Mouse (Mus musculus) CH12.LX (cell line): ENCODE measurements around the gene 1110032A03Rik. TPM values are rescaled to one million over a fixed set of nuclear protein-coding genes. Genes with fewer than 3 reads are reported as not detected.
A peak's percentile ranks its signal among the peaks of the same experiment; 100 is the strongest.

Source experiments
- DNase-seq: peaks from one replicate; pipeline ENCODE4 v3.0.0-alpha.2; 2013; ENCODE audit errors: extremely low read depth
- H3K27ac ChIP-seq: 2 replicates; pipeline ENCODE4 v1.5.1; 2012; ENCODE audit warnings: low read depth, mild to moderate bottlenecking, control low read depth, moderate library complexity; ENCODE audit not compliant: insufficient read depth
- H3K27me3 ChIP-seq: replicated peaks from 2 replicates; pipeline ENCODE3; 2012; ENCODE audit warnings: inconsistent platforms
- H3K36me3 ChIP-seq, 2 experiments: replicated peaks in 1 of 2; 2 replicates each; pipeline versions ENCODE3 to v1.6.1; 2012; ENCODE audit warnings: inconsistent platforms in 1 of 2, low read length in 1 of 2, mild to moderate bottlenecking in 1 of 2, mixed read lengths in 1 of 2, moderate library complexity in 1 of 2; ENCODE audit not compliant: control insufficient read depth in 1 of 2, insufficient read depth in 1 of 2
- H3K4me1 ChIP-seq, 2 experiments: 2 replicates each; pipeline ENCODE4 v1.6.1; 2012; ENCODE audit warnings: inconsistent platforms in 1 of 2, moderate library complexity in 1 of 2; ENCODE audit not compliant: insufficient read depth in 2 of 2, control insufficient read depth in 1 of 2
- H3K4me2 ChIP-seq: 2 replicates; pipeline ENCODE4 v1.6.1; 2012; ENCODE audit warnings: low read depth, mild to moderate bottlenecking, control low read depth; ENCODE audit not compliant: poor library complexity, insufficient read depth, severe bottlenecking
- H3K4me3 ChIP-seq, 3 experiments: fragments of 150-350 bp in 1 of 3; sonication (generic) in 1 of 3; replicated peaks in 1 of 3; 2 replicates each; pipeline versions ENCODE3 to v1.5.1; 2011 to 2012; ENCODE audit warnings: low read depth in 2 of 3, low read length in 2 of 3, mild to moderate bottlenecking in 2 of 3, moderate library complexity in 2 of 3, control low read depth in 1 of 3, improper control_type of control experiment in 1 of 3, inconsistent platforms in 1 of 3, mixed read lengths in 1 of 3; ENCODE audit not compliant: poor library complexity in 1 of 3
- H3K79me2 ChIP-seq: replicated peaks from 2 replicates; pipeline ENCODE4 v1.6.1; 2012; ENCODE audit warnings: mild to moderate bottlenecking, moderate library complexity; ENCODE audit not compliant: control insufficient read depth, poor library complexity, insufficient read depth, severe bottlenecking; ENCODE audit errors: extremely low read depth
- H3K9ac ChIP-seq: 2 replicates; pipeline ENCODE4 v1.6.1; 2012; ENCODE audit warnings: low read depth, mild to moderate bottlenecking, control low read depth, moderate library complexity; ENCODE audit not compliant: insufficient read depth
- H3K9me3 ChIP-seq: replicated peaks from 2 replicates; pipeline ENCODE3; 2012; ENCODE audit warnings: low read length, inconsistent platforms, mixed read lengths
- BHLHE40 ChIP-seq: IDR thresholded peaks from 2 replicates; pipeline ENCODE4 v1.6.1; 2011; ENCODE audit warnings: mild to moderate bottlenecking, low read depth, low read length, improper control_type of control experiment
- CHD1 ChIP-seq: IDR thresholded peaks from 2 replicates; pipeline ENCODE4 v1.6.1; 2012; ENCODE audit warnings: low read depth, low read length, improper control_type of control experiment, inconsistent platforms
- ELF1 ChIP-seq: IDR thresholded peaks from 2 replicates; pipeline ENCODE4 v1.6.1; 2014; ENCODE audit warnings: low read depth, mild to moderate bottlenecking, inconsistent platforms, low read length, improper control_type of control experiment
- GABPA ChIP-seq: IDR thresholded peaks from 2 replicates; pipeline ENCODE4 v1.6.1; 2012; ENCODE audit warnings: low read depth, low read length, improper control_type of control experiment, inconsistent platforms; ENCODE audit not compliant: insufficient replicate concordance
- HCFC1 ChIP-seq: IDR thresholded peaks from 2 replicates; pipeline ENCODE4 v1.6.1; 2012; ENCODE audit warnings: low read depth, mild to moderate bottlenecking, inconsistent platforms, low read length, improper control_type of control experiment
- IRF4 ChIP-seq: IDR thresholded peaks from 2 replicates; pipeline ENCODE4 v1.6.1; 2014; ENCODE audit warnings: low read depth, mild to moderate bottlenecking, inconsistent platforms, low read length, improper control_type of control experiment
- JUND ChIP-seq: conservative IDR thresholded peaks from 2 replicates; pipeline ENCODE4 v1.6.1; 2011; ENCODE audit warnings: low read depth, low read length, improper control_type of control experiment
- KAT2A ChIP-seq: IDR thresholded peaks from 2 replicates; pipeline ENCODE4 v1.6.1; 2012; ENCODE audit warnings: low read length, improper control_type of control experiment, inconsistent platforms; ENCODE audit not compliant: insufficient replicate concordance
- MAFK ChIP-seq: IDR thresholded peaks from 2 replicates; pipeline ENCODE4 v1.6.1; 2011; ENCODE audit warnings: low read length, improper control_type of control experiment; ENCODE audit not compliant: insufficient replicate concordance
- MAX ChIP-seq: IDR thresholded peaks from 2 replicates; pipeline ENCODE4 v1.6.1; 2011; ENCODE audit warnings: low read length, improper control_type of control experiment
- MXI1 ChIP-seq: IDR thresholded peaks from 2 replicates; pipeline ENCODE4 v1.6.1; 2011; ENCODE audit warnings: mild to moderate bottlenecking, low read depth, low read length, improper control_type of control experiment
- MYC ChIP-seq: IDR thresholded peaks from 2 replicates; pipeline ENCODE4 v1.6.1; 2011; ENCODE audit warnings: low read depth, mild to moderate bottlenecking, improper control_type of control experiment, low read length
- NELFE ChIP-seq: IDR thresholded peaks from 2 replicates; pipeline ENCODE4 v1.6.1; 2011; ENCODE audit warnings: low read depth, low read length, improper control_type of control experiment
- NRF1 ChIP-seq: IDR thresholded peaks from 2 replicates; pipeline ENCODE4 v1.6.1; 2014; ENCODE audit warnings: low read depth, mild to moderate bottlenecking, inconsistent platforms, low read length, improper control_type of control experiment, moderate library complexity
- POLR2A ChIP-seq: IDR thresholded peaks from 2 replicates; pipeline ENCODE4 v1.6.1; 2011; ENCODE audit warnings: low read depth, mild to moderate bottlenecking, improper control_type of control experiment, low read length
- POLR2AphosphoS2 ChIP-seq: IDR thresholded peaks from 2 replicates; pipeline ENCODE4 v1.6.1; 2011; ENCODE audit warnings: low read depth, low read length, improper control_type of control experiment
- RCOR1 ChIP-seq: conservative IDR thresholded peaks from 2 replicates; pipeline ENCODE4 v1.6.1; 2012; ENCODE audit warnings: low read depth, mild to moderate bottlenecking, inconsistent platforms, low read length, improper control_type of control experiment
- SIN3A ChIP-seq: IDR thresholded peaks from 2 replicates; pipeline ENCODE4 v1.6.1; 2012; ENCODE audit warnings: low read length, improper control_type of control experiment, inconsistent platforms
- TBP ChIP-seq: conservative IDR thresholded peaks from 2 replicates; pipeline ENCODE4 v1.6.1; 2011; ENCODE audit warnings: low read depth, low read length, improper control_type of control experiment
- TCF12 ChIP-seq: IDR thresholded peaks from 2 replicates; pipeline ENCODE4 v1.6.1; 2014; ENCODE audit warnings: low read depth, mild to moderate bottlenecking, inconsistent platforms, low read length, improper control_type of control experiment
- ZC3H11A ChIP-seq: IDR thresholded peaks from 2 replicates; pipeline ENCODE4 v1.6.1; 2012; ENCODE audit warnings: low read depth, mild to moderate bottlenecking, inconsistent platforms, low read length, improper control_type of control experiment
- ZNF384 ChIP-seq: IDR thresholded peaks from 2 replicates; pipeline ENCODE4 v1.6.1; 2012; ENCODE audit warnings: low read depth, low read length, improper control_type of control experiment, inconsistent platforms
- dilution Hi-C: fragments of 300-500 bp; cut with MboI; formaldehyde crosslinking; loops from 2 replicates; pipeline ENCODE4 v1.14.3; 2020; ENCODE audit warnings: low sequenced_read_pairs; ENCODE audit not compliant: extremely low pct_unique_long_range_greater_than_20kb, extremely low pct_ligation_motif_present
- in situ Hi-C: fragments of 300-500 bp; cut with MboI; formaldehyde crosslinking; loops from 3 replicates; pipeline ENCODE4 v1.14.3; 2019; ENCODE audit warnings: low sequenced_read_pairs, low pct_ligation_motif_present, low pct_unique_long_range_greater_than_20kb, mixed read lengths
- polyA plus RNA-seq: library from polyadenylated mRNA; unstranded; fragments of >175 nt; gene quantifications from 2 replicates; pipeline ENCODE4 v1.2.1, GENCODE M21; 2012; ENCODE audit warnings: low read depth; ENCODE audit not compliant: insufficient read length
- total RNA-seq, 2 experiments: library from RNA; depleted of rRNA; stranded (reverse); fragments of 300-350 nt in 1 of 2; fragments of >200 nt in 1 of 2; gene quantifications; 2 replicates each; pipeline ENCODE4 v1.2.3; 2012 to 2014

1110032A03Rik gene
- total RNA-seq (2012; rRNA removed), result 6.3 and 7.7 TPM in 2 replicates
- 11.3 and 11.7 TPM in 2 replicates for total RNA-seq (2014; rRNA removed)
- polyA plus RNA-seq, result 9.0 and 9.4 TPM in 2 replicates

DNA sequence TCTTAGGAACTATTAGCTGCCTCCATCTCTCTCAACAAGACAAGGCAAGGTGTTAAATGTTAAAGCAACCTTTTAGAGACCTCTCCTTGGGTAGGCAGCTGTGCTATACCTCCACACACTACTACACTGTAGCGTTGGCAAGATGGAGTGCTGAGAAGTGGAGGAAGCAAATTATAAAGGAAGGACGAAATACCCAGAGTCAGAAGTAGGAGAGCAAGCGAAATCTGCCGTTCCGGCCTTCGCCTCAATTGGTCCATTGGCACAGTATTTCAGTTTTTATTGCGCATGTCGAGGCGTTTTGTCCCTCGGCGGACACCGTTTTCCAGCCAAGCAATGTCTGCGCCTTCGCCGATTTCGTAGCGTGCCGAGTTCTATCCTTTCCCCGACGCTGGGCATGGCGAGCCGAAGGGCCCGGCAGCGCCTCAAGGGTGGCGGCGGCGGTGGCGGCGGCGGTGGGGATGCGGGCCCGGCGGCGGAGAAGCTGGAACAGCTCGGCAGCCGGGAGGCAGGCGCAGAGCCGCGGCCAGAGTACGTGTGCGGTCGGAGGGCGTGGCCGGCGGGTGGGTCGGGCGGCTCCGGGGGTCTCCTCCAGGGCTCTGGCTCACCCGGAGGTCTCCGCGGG, at the start of gene 1110032A03Rik, which contains the start of gene Alg9:
Gene 1110032A03Rik, minus strand, starts transcription at position 530 of the 622 bp plus-strand sequence.
Gene Alg9, plus strand, starts transcription at position 29 of the 622 bp plus-strand sequence.
- Histone ChIP-seq H3K4me2 (peak within 1 kb of the TSS; percentile 100), H3K79me2 (peaks cover 4% of the 10 kb centered on the region), H3K4me1 (peaks cover 3 to 14% of the 10 kb centered on the region in 2 experiments; a peak in 3 of 4 replicates), H3K9ac (peak within 1 kb of the TSS; percentile 95), H3K9me3 (no peaks in the 10 kb centered on the region), H3K27me3 (no peaks in the 10 kb centered on the region), H3K4me3 (peak within 1 kb of the TSS; percentile 76 to 89 (median 80)), H3K36me3 (peaks cover 18 to 47% of the 10 kb centered on the region in 2 experiments), H3K27ac (peak within 1 kb of the TSS; percentile 83)
- TF ChIP-seq CHD1 (no peak), GABPA (no peak), MYC (0 out of 2 replicates have a peak, but pooled peaks have one; percentile 42), IRF4 (peak; percentile 62), JUND (no peak), NELFE (0 out of 2 replicates have a peak, but pooled peaks have one; percentile 24), BHLHE40 (no peak), MAX (0 out of 2 replicates have a peak, but pooled peaks have one; percentile 25), POLR2AphosphoS2 (no peak), KAT2A (no peak), ELF1 (peak; percentile 44; the same call in 1 of the 2 replicates), ZNF384 (no peak), TCF12 (no peak), HCFC1 (peak; percentile 79), RCOR1 (no peak), MAFK (no peak), TBP (peak; percentile 67), SIN3A (peak; percentile 62; the same call in 1 of the 2 replicates), NRF1 (peak; percentile 75), POLR2A (peak; percentile 59), MXI1 (peak; percentile 56), ZC3H11A (no peak)
- in situ Hi-C loops (no loop called here), dilution Hi-C loops (no loop called here)
- peak; percentile 85 for DNase-seq
